Mouse (Mus musculus) kidney, embryonic 14.5 days (tissue): ENCODE measurements around the gene Gpr132. TPM values are rescaled to one million over a fixed set of nuclear protein-coding genes. Genes with fewer than 3 reads are reported as not detected.

ENCODE experiments used
- polyA plus RNA-seq: library from polyadenylated mRNA; unstranded; fragments of >200 nt; fragmentation: Nextera tagmentation; extraction: Ambion mirVana; gene quantifications from 2 replicates; pipeline ENCODE4 v1.2.1, GENCODE M21; 2014

The Gpr132 gene
- polyA plus RNA-seq, 1 experiment from 2014 or later = 0.27 TPM

Other genes with a start within 250 kb of the Gpr132 start
- gene Adssl1, start 248.2 kb downstream of the Gpr132 start, polyA plus RNA-seq = 8.0 and 9.3 TPM in 2 replicates
- gene Siva1, start 223.5 kb downstream of the Gpr132 start, polyA plus RNA-seq = 314 and 362 TPM in 2 replicates
- 50.8 and 58.5 TPM in 2 replicates for gene Akt1, start 193.3 kb downstream of the Gpr132 start, polyA plus RNA-seq
- 3.8 and 5.7 TPM in 2 replicates for gene Zbtb42, start 189.4 kb downstream of the Gpr132 start, polyA plus RNA-seq
- gene Cep170b, start 147.8 kb downstream of the Gpr132 start, polyA plus RNA-seq = 11.5 and 15.1 TPM in 2 replicates
- gene Pld4, start 107.6 kb downstream of the Gpr132 start, polyA plus RNA-seq = 4.8 and 7.8 TPM in 2 replicates
- gene Ahnak2, start 65.6 kb downstream of the Gpr132 start, polyA plus RNA-seq = 0.53 and 0.86 TPM in 2 replicates
- 8.5 and 8.9 TPM in 2 replicates for gene Clba1, start 59.3 kb downstream of the Gpr132 start, polyA plus RNA-seq
- 117 and 148 TPM in 2 replicates for gene Cdca4, start 38.8 kb downstream of the Gpr132 start, polyA plus RNA-seq
- 2.3 and 2.9 TPM in 2 replicates for gene Jag2, start 61.5 kb upstream of the Gpr132 start, polyA plus RNA-seq
- 101 and 102 TPM in 2 replicates for gene Nudt14, start 73.9 kb upstream of the Gpr132 start, polyA plus RNA-seq
- gene Btbd6, start 108.3 kb upstream of the Gpr132 start, polyA plus RNA-seq = 22.3 and 23.1 TPM in 2 replicates
- gene Brf1, start 132.5 kb upstream of the Gpr132 start, polyA plus RNA-seq = 38.2 and 75.6 TPM in 2 replicates
- gene Pacs2, start 146.3 kb upstream of the Gpr132 start, polyA plus RNA-seq = 12.6 and 14.6 TPM in 2 replicates
- not detected in 2 replicates for gene Tex22, start 206.3 kb upstream of the Gpr132 start, polyA plus RNA-seq
- gene Mta1, start 230.1 kb upstream of the Gpr132 start, polyA plus RNA-seq = 23.0 and 26.2 TPM in 2 replicates